Mouse (Mus musculus) erythroblast, adult 5-6 weeks (primary cell): ENCODE measurements around the gene Zdhhc15. TPM values are rescaled to one million over a fixed set of nuclear protein-coding genes. Genes with fewer than 3 reads are reported as not detected.

Source experiments
- total RNA-seq, 2 experiments: library from RNA; stranded (forward) in 1 of 2; stranded (reverse) in 1 of 2; fragments of 150-400 nt in 1 of 2; fragments of 200-764, 138-1000 nt in 1 of 2; gene quantifications; 2 replicates each; pipeline versions ENCODE4 v1.2.3 to v1.2.4; 2015 to 2017; ENCODE audit warnings: low replicate concordance in 2 of 2

Zdhhc15 gene
- total RNA-seq, 2 experiments from 2014 or later, result 1.2 to 2.0 TPM

Other genes starting within 250 kb of the Zdhhc15 start
- gene Uprt, start 188.2 kb downstream of the Zdhhc15 start, total RNA-seq (2015; ENCODE audit: low replicate concordance), result 5.6 and 10.2 TPM in 2 replicates
- gene Uprt, start 188.2 kb downstream of the Zdhhc15 start, total RNA-seq (2017; ENCODE audit: low replicate concordance), result 1.8 TPM in 1 of 2 replicates, not detected in the other
- gene Magee2, start 186.2 kb upstream of the Zdhhc15 start, total RNA-seq (2015; ENCODE audit: low replicate concordance), result not detected in 2 replicates
- not detected in 2 replicates for gene Magee2, start 186.2 kb upstream of the Zdhhc15 start, total RNA-seq (2017; ENCODE audit: low replicate concordance)